Mouse (Mus musculus): ENCODE results near the gene Ntf5. TPM values are rescaled to one million over a fixed set of nuclear protein-coding genes. Genes with fewer than 3 reads are reported as not detected.

The Ntf5 gene
- polyA plus RNA-seq (2014; fragmentation: Nextera tagmentation; extraction: Ambion mirVana): 3.8 and 4.1 TPM in 2 replicates

- 2% methylated on average over 38 of the region's 45 CpGs for WGBS
- peak within 1 kb of the TSS; percentile 85 for H3K4me2 ChIP-seq (ENCODE audit: low read depth, severe bottlenecking)
- peaks cover 83% of the 10 kb centered on the region for H3K27me3 ChIP-seq (ENCODE audit: control insufficient read depth, insufficient read depth, low read length)
- DNase-seq (ENCODE audit: low spot score) (no peak), ATAC-seq (ENCODE audit: insufficient number of reproducible peaks, low FRiP score, low TSS enrichment, low read depth) (peak; percentile 24; the same call in 1 of the 2 replicates)
- no peaks in the 10 kb centered on the region for H3K9me3 ChIP-seq (ENCODE audit: control insufficient read depth, low read length)
- H3K4me1 ChIP-seq (ENCODE audit: control insufficient read depth, insufficient read depth, low read length): peaks cover 15% of the 10 kb centered on the region
- no peak within 1 kb of the TSS for H3K27ac ChIP-seq (replicated peaks; ENCODE audit: low read depth, low read length)
- H3K9ac ChIP-seq (ENCODE audit: low read length): peak within 1 kb of the TSS; percentile 55; the same call in 1 of the 2 replicates
- H3K4me3 ChIP-seq (ENCODE audit: low read depth, low read length): peak within 1 kb of the TSS; percentile 49
- no peaks in the 10 kb centered on the region for H3K36me3 ChIP-seq (ENCODE audit: control insufficient read depth, insufficient read depth, low read length)
These were observed at the start of gene Ntf5 for GRCm38 (mm10) chr7:45413113-45413863. TSS of gene Ntf5 (plus strand) at chr7:45413695.

DNA sequence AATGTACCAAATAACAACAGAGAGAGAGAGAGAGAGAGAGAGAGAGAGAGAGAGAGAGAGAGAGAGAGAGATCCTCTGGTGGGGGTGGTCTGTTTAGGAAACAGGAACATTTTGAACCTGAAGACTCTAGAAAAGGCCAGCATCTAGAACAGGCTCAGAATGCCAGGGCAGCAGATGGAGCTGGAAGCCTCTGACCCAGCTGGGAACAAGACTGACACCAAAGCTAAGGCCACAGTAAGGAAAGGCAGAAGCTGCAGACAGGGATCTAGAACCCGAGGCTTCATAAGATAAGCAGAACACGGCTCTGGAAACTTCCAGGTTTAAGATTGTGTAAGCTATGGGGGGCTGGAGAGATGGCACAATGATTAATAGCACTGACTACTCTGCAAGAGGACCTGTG is 49.5 kb upstream of the Ntf5 start:
- H3K4me2 ChIP-seq (ENCODE audit: low read depth, severe bottlenecking): no peak overlapping the region
- H3K27me3 ChIP-seq (ENCODE audit: control insufficient read depth, insufficient read depth, low read length): peaks cover 57% of the 10 kb centered on the region
- no peak for ATAC-seq (ENCODE audit: insufficient number of reproducible peaks, low FRiP score, low TSS enrichment, low read depth)
- H3K4me1 ChIP-seq (ENCODE audit: control insufficient read depth, insufficient read depth, low read length): peaks cover 14% of the 10 kb centered on the region; the same call in 1 of the 2 replicates
- no peak overlapping the region for H3K9ac ChIP-seq (ENCODE audit: low read length)
- H3K27ac ChIP-seq (replicated peaks; ENCODE audit: low read depth, low read length): no peak overlapping the region
- no peaks in the 10 kb centered on the region for H3K9me3 ChIP-seq (ENCODE audit: control insufficient read depth, low read length)
- no peak overlapping the region for H3K4me3 ChIP-seq (ENCODE audit: low read depth, low read length)
- WGBS: 96% methylated on average over 2 of the region's 2 CpGs
- no peak for DNase-seq (ENCODE audit: low spot score)
- no peaks in the 10 kb centered on the region for H3K36me3 ChIP-seq (ENCODE audit: control insufficient read depth, insufficient read depth, low read length)

DNA sequence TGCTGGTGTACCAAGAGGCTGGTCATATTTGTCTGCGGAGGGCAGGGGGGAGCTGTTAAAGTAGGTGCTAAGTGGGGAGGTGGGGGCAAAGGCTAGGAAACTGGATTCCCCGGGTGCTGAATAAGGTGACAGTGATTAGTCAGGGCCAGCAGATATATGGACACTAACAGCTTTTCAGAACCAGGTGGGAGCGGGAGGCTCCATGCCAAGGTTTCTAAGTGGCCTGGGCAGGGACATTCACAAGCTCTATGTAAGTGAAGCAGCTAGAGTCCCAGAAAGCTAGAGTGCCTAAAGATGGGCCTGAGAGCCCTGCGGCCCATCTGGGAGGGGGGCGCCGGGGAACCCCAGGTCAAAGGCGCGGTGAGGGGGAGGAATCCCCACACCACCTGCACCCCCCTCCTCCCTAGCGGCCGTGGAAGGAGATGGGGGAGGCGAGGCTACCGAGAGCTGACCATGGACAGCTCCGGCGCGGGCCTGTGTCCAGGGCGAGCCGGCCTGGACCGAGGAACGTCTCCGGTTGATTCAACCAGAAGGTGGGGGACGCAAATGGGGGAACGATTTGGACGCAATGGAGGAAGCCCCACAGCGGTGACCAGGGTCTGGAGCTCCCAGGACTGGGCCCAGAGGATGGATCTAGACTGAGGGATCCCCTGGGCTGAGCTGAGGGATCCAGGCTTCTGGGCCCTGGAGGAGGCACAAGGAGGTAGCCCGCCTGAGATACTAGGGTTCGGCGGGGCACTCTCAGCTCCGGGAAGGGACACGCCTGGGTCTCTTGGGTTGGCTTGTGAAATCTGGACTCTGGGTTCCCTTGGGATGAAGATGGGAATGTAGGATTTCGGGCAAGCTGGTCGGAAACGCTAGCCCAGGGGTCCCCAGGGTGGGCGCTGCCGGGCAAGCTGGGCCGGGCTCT is 47.5 kb upstream of the Ntf5 start:
- peaks cover 17% of the 10 kb centered on the region; the same call in 1 of the 2 replicates for H3K4me1 ChIP-seq (ENCODE audit: control insufficient read depth, insufficient read depth, low read length)
- H3K36me3 ChIP-seq (ENCODE audit: control insufficient read depth, insufficient read depth, low read length): no peaks in the 10 kb centered on the region
- H3K9ac ChIP-seq (ENCODE audit: low read length): peak overlapping the region; percentile 59
- H3K9me3 ChIP-seq (ENCODE audit: control insufficient read depth, low read length): no peaks in the 10 kb centered on the region
- no peak for ATAC-seq (ENCODE audit: insufficient number of reproducible peaks, low FRiP score, low TSS enrichment, low read depth)
- DNase-seq (ENCODE audit: low spot score): peak; percentile 68
- no peak overlapping the region for H3K27ac ChIP-seq (replicated peaks; ENCODE audit: low read depth, low read length)
- 5% methylated on average over 35 of the region's 35 CpGs for WGBS
- H3K4me3 ChIP-seq (ENCODE audit: low read depth, low read length): peak overlapping the region; percentile 68
- peaks cover 57% of the 10 kb centered on the region for H3K27me3 ChIP-seq (ENCODE audit: control insufficient read depth, insufficient read depth, low read length)
- H3K4me2 ChIP-seq (ENCODE audit: low read depth, severe bottlenecking): peak overlapping the region; percentile 99

GRCm38 (mm10) chr7:45366652-45367019 is 46.9 kb upstream of the Ntf5 start, which contains the start of gene Ppfia3:
TSS of gene Ppfia3 (minus strand) at chr7:45367019.
- Histone ChIP-seq H3K4me1 (ENCODE audit: control insufficient read depth, insufficient read depth, low read length) (peaks cover 15% of the 10 kb centered on the region; the same call in 1 of the 2 replicates), H3K4me3 (ENCODE audit: low read depth, low read length) (peak within 1 kb of the TSS; percentile 68), H3K9me3 (ENCODE audit: control insufficient read depth, low read length) (no peaks in the 10 kb centered on the region), H3K4me2 (ENCODE audit: low read depth, severe bottlenecking) (peak within 1 kb of the TSS; percentile 99), H3K36me3 (ENCODE audit: control insufficient read depth, insufficient read depth, low read length) (no peaks in the 10 kb centered on the region), H3K27me3 (ENCODE audit: control insufficient read depth, insufficient read depth, low read length) (peaks cover 51% of the 10 kb centered on the region), H3K9ac (ENCODE audit: low read length) (peak within 1 kb of the TSS; percentile 59), H3K27ac (replicated peaks; ENCODE audit: low read depth, low read length) (no peak within 1 kb of the TSS)
- WGBS: 0% methylated on average over 23 of the region's 26 CpGs
- DNase-seq (ENCODE audit: low spot score) (peak; percentile 57), ATAC-seq (ENCODE audit: insufficient number of reproducible peaks, low FRiP score, low TSS enrichment, low read depth) (peak; percentile 40)

DNA sequence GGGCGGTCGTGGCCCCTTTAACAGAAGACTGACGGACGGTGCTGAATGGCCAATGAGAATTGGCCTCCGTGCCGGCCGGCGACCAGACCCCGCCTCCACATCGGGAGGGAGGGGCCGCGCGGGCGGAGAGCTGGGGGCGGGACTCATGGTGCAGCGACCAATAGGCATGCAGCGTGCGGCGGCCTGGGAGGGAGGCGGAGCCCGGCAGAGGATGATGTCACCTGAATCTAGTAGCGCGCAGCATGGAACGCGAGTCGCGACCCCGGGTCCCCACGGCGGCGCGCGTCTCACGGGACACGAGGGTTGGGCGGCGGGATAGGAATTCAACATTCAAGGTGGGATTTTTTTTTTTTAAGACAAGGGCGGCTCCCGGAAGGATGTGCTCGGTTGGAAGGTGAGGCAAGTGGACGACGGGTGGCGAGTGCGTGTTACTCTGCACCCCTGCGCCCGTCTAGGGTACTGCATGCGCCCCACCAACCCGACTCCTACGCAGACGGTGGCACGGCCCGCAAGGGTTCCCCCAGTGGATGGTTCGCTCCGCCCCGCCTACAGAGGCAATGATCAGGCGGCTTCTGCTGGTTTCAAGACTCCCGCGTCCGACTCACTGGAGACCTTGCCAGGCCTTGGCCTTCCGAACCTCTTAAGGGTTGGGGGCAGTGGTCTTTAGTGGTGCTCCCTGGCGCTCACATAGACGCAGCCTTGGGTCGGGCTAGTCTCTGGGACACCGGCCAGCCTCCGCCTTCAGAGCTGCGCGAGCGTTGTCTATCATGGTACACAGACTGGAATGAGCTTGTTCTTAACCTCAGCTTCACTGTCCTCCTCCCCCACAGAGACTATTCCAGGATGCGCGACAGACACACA is 46.2 kb upstream of the Ntf5 start:
- no peak overlapping the region for H3K27ac ChIP-seq (replicated peaks; ENCODE audit: low read depth, low read length)
- WGBS: 1% methylated on average over 66 of the region's 70 CpGs

DNA sequence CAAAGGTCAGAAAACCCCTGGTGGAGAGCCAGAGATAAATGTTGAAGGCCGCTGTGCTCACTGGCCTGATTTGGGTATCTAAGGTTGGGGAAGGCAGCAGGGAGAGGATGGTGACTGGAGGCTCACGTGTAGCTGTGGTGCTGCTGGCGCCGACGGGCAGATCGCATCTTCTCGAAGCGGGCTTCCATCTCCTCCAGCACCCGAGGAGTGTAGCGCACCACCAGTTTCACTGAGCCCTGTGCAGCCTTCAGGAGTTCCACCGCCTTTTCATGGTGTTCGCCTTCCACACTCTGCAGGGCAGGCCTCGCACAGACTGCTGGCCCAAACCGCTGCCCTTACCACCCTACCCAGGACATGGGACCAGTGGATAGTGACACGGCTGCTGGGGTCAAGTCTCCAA is 45.3 kb upstream of the Ntf5 start:
- Histone ChIP-seq H3K4me1 (ENCODE audit: control insufficient read depth, insufficient read depth, low read length) (peaks cover 14% of the 10 kb centered on the region; the same call in 1 of the 2 replicates), H3K4me3 (ENCODE audit: low read depth, low read length) (peak overlapping the region; percentile 68), H3K27ac (replicated peaks; ENCODE audit: low read depth, low read length) (no peak overlapping the region), H3K27me3 (ENCODE audit: control insufficient read depth, insufficient read depth, low read length) (peaks cover 42% of the 10 kb centered on the region), H3K9me3 (ENCODE audit: control insufficient read depth, low read length) (no peaks in the 10 kb centered on the region), H3K36me3 (ENCODE audit: control insufficient read depth, insufficient read depth, low read length) (no peaks in the 10 kb centered on the region; the same call in 1 of the 2 replicates), H3K4me2 (ENCODE audit: low read depth, severe bottlenecking) (no peak overlapping the region), H3K9ac (ENCODE audit: low read length) (no peak overlapping the region)
- ATAC-seq (ENCODE audit: insufficient number of reproducible peaks, low FRiP score, low TSS enrichment, low read depth) (no peak), DNase-seq (ENCODE audit: low spot score) (no peak)
- WGBS: 75% methylated on average over 15 of the region's 15 CpGs

More for the DNA sequence above, 46.2 kb upstream of the Ntf5 start:
- Histone ChIP-seq H3K9me3 (ENCODE audit: control insufficient read depth, low read length) (no peaks in the 10 kb centered on the region), H3K27me3 (ENCODE audit: control insufficient read depth, insufficient read depth, low read length) (peaks cover 45% of the 10 kb centered on the region), H3K4me1 (ENCODE audit: control insufficient read depth, insufficient read depth, low read length) (peaks cover 14% of the 10 kb centered on the region; the same call in 1 of the 2 replicates), H3K4me3 (ENCODE audit: low read depth, low read length) (peak overlapping the region; percentile 68), H3K36me3 (ENCODE audit: control insufficient read depth, insufficient read depth, low read length) (no peaks in the 10 kb centered on the region), H3K9ac (ENCODE audit: low read length) (peak overlapping the region; percentile 59), H3K4me2 (ENCODE audit: low read depth, severe bottlenecking) (peak overlapping the region; percentile 99)
- DNase-seq (ENCODE audit: low spot score): peak; percentile 99
- ATAC-seq (ENCODE audit: insufficient number of reproducible peaks, low FRiP score, low TSS enrichment, low read depth): peak; percentile 88

GRCm38 (mm10) chr7:45369022-45369745 is 44.3 kb upstream of the Ntf5 start:
- Histone ChIP-seq H3K27ac (replicated peaks; ENCODE audit: low read depth, low read length) (no peak overlapping the region), H3K9me3 (ENCODE audit: control insufficient read depth, low read length) (no peaks in the 10 kb centered on the region), H3K9ac (ENCODE audit: low read length) (no peak overlapping the region), H3K4me2 (ENCODE audit: low read depth, severe bottlenecking) (no peak overlapping the region), H3K4me1 (ENCODE audit: control insufficient read depth, insufficient read depth, low read length) (peaks cover 14% of the 10 kb centered on the region; the same call in 1 of the 2 replicates), H3K27me3 (ENCODE audit: control insufficient read depth, insufficient read depth, low read length) (peaks cover 37% of the 10 kb centered on the region), H3K4me3 (ENCODE audit: low read depth, low read length) (no peak overlapping the region), H3K36me3 (ENCODE audit: control insufficient read depth, insufficient read depth, low read length) (peaks cover 4% of the 10 kb centered on the region; the same call in 1 of the 2 replicates)
- no peak for ATAC-seq (ENCODE audit: insufficient number of reproducible peaks, low FRiP score, low TSS enrichment, low read depth)
- 74% methylated on average over 16 of the region's 16 CpGs for WGBS
- DNase-seq (ENCODE audit: low spot score): no peak
